Mouse (Mus musculus): Measurements from ENCODE around the gene Bglap. TPM values are rescaled to one million over a fixed set of nuclear protein-coding genes. Genes with fewer than 3 reads are reported as not detected.
"Not testable (repeated sequence)": the region's sequence is repeated elsewhere in the genome, so short reads cannot be mapped to it uniquely, and the experiment has no call there.

The Bglap gene
- not detected in 2 replicates for polyA plus RNA-seq (2016; fragmentation: Nextera tagmentation; extraction: Ambion mirVana)

DNA sequence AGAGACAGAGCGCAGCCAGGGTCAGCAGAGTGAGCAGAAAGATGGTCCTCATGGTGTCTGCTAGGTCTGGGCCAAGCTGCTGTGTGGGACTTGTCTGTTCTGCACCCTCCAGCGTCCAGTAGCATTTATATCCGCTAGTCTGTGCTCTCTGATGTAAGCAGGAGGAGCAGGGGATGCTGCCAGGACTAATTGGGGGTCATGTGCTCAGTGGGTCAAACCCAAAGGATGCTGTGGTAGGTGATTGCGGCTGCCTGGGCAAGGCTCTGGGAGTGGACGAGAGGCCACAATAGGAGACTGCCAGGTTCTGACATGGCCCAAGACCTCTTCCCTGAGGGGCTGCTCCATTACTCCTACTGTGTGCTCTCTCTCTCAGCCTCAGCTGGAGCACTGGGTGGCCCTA lies at the start of gene Bglap:
Gene Bglap, minus strand, starts transcription at position 101 of the 400 bp plus-strand sequence.
- Histone ChIP-seq H3K4me2 (no peak within 1 kb of the TSS), H3K9me3 (no peaks in the 10 kb centered on the region), H3K36me3 (replicated peaks) (no peaks in the 10 kb centered on the region), H3K27ac (no peak within 1 kb of the TSS), H3K4me1 (peaks cover 8% of the 10 kb centered on the region), H3K27me3 (no peaks in the 10 kb centered on the region), H3K4me3 (replicated peaks) (no peak within 1 kb of the TSS), H3K9ac (no peak within 1 kb of the TSS)
- WGBS = 81% methylated on average over 5 of the region's 5 CpGs
- no peak for ATAC-seq (ENCODE audit: low FRiP score)

DNA sequence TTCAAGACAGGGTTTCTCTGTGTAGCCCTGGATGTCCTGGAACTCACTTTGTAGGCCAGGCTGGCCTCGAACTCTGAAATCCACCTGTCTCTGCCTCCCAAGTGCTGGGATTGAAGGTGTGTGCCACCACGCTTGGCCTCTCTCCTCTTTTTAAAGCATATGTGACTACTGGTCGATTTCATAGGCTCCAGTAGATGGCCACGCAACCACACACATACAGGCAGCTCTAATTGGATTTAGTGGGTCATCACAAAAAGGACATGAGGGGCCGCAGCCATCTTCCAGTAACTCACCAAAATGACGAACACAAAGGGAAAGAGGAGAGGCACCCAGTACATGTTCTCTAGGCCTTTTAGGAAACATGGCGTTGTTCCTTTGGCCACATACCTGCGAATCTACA lies 44.4 kb upstream of the Bglap start:
- H3K27ac ChIP-seq; ATAC-seq (ENCODE audit: low FRiP score); H3K27me3 ChIP-seq; H3K4me2 ChIP-seq; H3K36me3 ChIP-seq (replicated peaks); H3K4me3 ChIP-seq (replicated peaks); H3K9ac ChIP-seq; H3K9me3 ChIP-seq: not testable (repeated sequence)
- WGBS = 76% methylated on average over 8 of the region's 8 CpGs
- peaks cover 11% of the 10 kb centered on the region for H3K4me1 ChIP-seq

DNA sequence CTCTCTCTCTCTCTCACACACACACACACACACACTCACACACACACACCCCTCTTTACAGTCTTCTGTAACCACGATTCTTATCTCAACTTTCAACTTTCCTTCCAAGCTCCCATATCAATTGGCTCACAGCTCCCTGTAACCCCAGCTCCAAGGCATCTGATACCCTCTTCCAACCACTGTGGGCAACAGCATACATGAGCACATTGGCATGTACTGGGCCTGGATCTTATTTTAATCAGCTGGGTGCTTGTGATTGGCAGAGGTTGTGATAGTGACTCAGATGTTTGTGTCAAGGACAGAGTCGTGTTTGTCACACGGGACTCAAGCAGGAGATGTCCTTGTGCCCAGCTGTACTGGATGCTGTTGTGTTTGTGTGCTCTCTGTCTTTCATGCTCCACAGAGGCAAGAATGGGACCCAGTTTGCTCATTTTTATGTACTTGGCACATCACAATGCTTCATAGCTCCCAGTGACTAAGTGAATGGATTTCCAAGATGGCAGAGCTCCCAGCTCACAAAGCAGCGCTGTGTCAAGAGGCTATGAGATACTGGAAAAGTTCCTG lies 43.2 kb upstream of the Bglap start:
- no peak for ATAC-seq (ENCODE audit: low FRiP score)
- Histone ChIP-seq H3K36me3 (replicated peaks) (no peaks in the 10 kb centered on the region), H3K27me3 (no peaks in the 10 kb centered on the region), H3K9me3 (no peaks in the 10 kb centered on the region), H3K27ac (no peak overlapping the region), H3K4me1 (peaks cover 19% of the 10 kb centered on the region), H3K9ac (no peak overlapping the region), H3K4me2 (no peak overlapping the region), H3K4me3 (replicated peaks) (no peak overlapping the region)
- 89% methylated on average over 4 of the region's 4 CpGs for WGBS

DNA sequence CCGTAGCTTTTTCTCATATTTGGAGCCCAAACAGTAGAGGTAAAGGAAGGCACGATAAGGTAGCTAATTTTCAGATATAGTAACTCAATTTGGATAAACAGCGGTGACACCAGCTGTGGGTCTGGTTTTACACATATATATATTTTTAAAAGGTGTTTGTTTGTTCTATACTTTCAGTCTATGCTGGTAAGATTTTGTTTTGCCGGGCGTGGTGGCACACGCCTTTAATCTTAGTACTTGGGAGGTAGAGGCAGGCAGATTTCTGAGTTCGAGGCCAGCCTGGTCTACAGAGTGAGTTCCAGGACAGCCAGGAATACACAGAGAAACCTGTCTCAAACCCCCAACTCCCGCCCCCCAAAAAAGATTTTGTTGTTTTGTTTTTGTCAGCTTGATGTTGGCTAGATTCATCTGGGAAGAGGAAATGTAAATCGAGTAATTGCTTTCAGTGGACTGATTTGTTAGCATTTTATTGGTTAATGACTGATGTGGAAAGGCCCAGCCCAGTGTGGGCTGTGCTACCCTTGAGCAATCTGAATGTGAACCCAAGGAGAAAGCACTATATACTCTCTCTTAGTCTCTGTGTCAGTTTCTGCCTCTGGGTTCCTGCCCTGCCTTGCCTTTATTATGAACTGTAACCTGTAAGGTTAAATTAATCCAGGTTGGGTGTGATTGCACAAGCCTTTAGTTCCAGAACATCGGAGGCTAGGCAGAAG lies 41.6 kb upstream of the Bglap start:
- ATAC-seq (ENCODE audit: low FRiP score) = no peak
- Histone ChIP-seq H3K4me2 (peak overlapping the region; percentile 96; the same call in 1 of the 2 replicates), H3K27me3 (no peaks in the 10 kb centered on the region), H3K4me3 (replicated peaks) (no peak overlapping the region), H3K27ac (no peak overlapping the region), H3K9me3 (no peaks in the 10 kb centered on the region), H3K36me3 (replicated peaks) (peaks cover 7% of the 10 kb centered on the region), H3K4me1 (peaks cover 25% of the 10 kb centered on the region), H3K9ac (no peak overlapping the region)
- 89% methylated on average over 10 of the region's 10 CpGs for WGBS

DNA sequence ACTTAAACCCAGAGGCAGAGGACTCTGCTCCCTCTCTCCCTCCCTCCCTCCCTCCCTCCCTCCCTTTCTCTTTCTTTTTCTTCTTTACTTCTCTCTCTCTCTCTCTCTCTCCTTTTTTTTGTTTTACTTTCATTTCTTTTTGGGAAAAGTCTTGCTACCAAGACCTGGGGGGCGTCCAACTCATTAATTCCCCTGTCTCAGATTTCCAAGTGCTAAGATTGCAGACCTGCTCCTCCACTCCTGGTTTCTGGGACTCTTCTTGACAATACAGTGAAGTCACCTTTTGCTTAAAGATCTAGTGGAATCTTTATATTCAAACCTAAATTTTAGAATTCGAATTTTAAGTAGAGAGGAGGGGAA lies 41.0 kb upstream of the Bglap start:
- Histone ChIP-seq H3K4me3 (replicated peaks) (peak overlapping the region; percentile 80; the same call in 1 of the 2 replicates), H3K27me3 (no peaks in the 10 kb centered on the region), H3K27ac (no peak overlapping the region), H3K9ac (no peak overlapping the region), H3K4me1 (peaks cover 25% of the 10 kb centered on the region), H3K9me3 (no peaks in the 10 kb centered on the region), H3K36me3 (replicated peaks) (peaks cover 13% of the 10 kb centered on the region), H3K4me2 (peak overlapping the region; percentile 96)
- ATAC-seq (ENCODE audit: low FRiP score) = peak; percentile 18; the same call in 1 of the 2 replicates
- WGBS = 4% methylated on average over 2 of the region's 2 CpGs

DNA sequence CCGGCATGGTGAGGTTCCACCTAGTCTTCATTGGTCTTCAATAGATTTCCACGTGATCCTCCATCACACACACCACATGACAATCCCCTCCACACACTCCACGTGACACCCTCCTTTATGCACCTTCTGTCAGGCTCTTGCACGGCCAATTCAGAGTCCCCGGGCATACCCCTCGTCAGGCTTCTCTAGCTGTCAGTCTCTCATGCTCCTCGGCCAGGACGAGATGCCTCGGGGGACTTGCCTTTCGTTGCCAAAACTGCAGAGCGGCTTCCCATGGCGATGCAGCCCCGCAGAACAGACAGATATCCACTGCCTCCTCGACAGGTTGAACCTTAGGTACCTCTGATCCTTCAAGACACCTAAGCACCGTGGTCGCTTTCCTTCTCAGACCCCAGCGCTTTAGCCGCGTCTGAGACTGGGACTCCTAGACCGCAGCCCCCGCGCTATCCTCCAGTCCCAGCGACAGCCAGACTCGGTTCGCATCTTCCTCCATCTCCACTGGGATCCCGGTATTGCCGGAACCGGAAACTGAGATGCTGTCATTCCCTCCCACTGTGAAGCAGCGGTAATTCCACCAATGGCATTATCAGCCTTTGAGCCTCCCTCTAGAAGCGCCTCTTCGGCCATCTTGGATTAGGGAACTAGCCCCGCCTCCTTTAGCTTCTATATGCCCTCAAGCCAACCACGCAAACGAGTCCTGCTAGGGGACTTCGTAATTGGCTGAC lies 40.5 kb upstream of the Bglap start, which contains the start of gene Slc25a44:
Gene Slc25a44, minus strand, starts transcription at position 535 of the 725 bp plus-strand sequence.
- H3K36me3 ChIP-seq (replicated peaks) = peaks cover 18% of the 10 kb centered on the region
- peak; percentile 97 for ATAC-seq (ENCODE audit: low FRiP score)
- 1% methylated on average over 35 of the region's 35 CpGs for WGBS

DNA sequence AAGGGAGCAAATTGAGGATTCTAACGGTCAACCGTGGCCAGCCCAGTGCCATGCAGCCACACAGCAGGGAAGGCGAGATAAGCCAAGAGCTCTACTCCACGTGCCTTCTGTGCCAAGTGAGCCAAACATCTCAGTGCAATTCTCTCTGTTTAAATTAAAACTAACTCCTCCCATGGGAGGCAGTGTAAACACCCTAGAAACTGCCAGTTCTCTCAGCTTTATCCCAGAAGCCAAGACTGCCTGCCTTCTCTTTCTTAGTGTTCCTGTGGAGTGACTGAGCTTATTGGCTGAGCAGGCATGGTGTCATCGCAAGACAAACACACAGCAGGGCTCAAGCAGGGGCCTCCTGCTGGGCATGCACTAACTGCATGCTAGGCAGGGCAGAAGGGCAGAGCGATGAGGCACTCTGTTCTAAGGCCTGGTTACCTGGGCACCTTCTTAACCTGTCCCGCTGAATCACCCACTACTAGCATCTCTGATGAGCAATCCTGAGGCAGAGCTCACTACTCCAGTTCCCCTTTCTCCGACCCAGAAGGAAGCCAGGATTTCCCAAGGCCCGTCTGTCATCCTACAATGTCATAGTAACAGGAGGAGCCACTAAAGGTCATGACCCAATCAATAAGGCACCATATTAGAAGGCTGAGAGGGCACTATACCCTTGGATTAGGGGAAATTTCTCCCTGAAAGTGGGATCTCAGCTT lies 37.9 kb upstream of the Bglap start:
- H3K27me3 ChIP-seq = no peaks in the 10 kb centered on the region
- 38% methylated on average over 9 of the region's 9 CpGs for WGBS
- H3K36me3 ChIP-seq (replicated peaks) = peaks cover 40% of the 10 kb centered on the region
- 0 out of 2 replicates have a peak overlapping the region, but pooled peaks have one; percentile 29 for H3K9ac ChIP-seq
- H3K4me2 ChIP-seq = no peak overlapping the region; the same call in 1 of the 2 replicates
- no peaks in the 10 kb centered on the region for H3K9me3 ChIP-seq
- no peak for ATAC-seq (ENCODE audit: low FRiP score)
- H3K27ac ChIP-seq = no peak overlapping the region
- no peak overlapping the region for H3K4me3 ChIP-seq (replicated peaks)
- H3K4me1 ChIP-seq = peaks cover 25% of the 10 kb centered on the region

More for the DNA sequence above, 40.5 kb upstream of the Bglap start, which contains the start of gene Slc25a44:
- Histone ChIP-seq H3K9ac (peak within 1 kb of the TSS; percentile 74), H3K27ac (peak within 1 kb of the TSS; percentile 53; the same call in 1 of the 2 replicates), H3K27me3 (no peaks in the 10 kb centered on the region), H3K4me1 (peaks cover 25% of the 10 kb centered on the region), H3K4me2 (peak within 1 kb of the TSS; percentile 96), H3K9me3 (no peaks in the 10 kb centered on the region), H3K4me3 (replicated peaks) (peak within 1 kb of the TSS; percentile 80)

DNA sequence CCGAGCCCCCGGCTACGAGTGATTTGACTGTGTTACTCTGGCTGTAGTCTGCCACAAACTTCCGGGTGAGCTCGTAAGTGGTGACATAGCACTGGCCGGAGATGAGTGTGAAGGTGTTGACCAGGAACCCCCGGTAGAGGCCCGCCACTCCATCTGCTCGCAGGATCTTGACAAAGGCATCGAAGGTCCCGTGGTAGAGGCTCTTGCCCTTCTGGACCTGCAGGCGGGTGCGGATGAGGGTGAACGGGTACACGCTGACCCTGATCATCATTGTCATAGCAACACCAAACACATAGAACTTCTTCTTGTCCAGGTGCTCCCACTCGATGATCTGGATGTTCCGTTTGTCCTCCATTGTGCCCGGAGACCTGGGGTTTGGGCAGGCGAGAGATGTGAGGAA lies 36.5 kb upstream of the Bglap start:
- ATAC-seq (ENCODE audit: low FRiP score) = no peak

DNA sequence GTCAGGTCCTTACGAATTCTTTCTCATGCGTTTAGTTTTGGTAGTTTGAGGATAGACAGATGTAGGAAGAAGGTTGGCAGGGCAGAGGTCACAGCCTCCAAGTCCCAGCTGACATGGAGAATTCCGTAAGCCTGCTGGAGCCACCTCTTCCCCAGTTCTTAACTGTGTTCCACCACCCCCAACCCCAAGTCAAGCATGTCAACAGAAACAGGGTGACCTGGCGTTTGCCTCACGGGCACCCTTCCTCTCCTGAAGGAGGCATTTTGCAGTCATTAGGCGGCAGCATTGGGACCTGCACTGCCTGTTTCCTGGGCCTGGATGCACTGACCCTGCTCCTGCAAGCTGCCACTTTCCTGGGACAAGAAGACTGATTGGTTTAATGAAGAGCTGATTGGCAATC lies 33.8 kb upstream of the Bglap start:
- peaks cover 75% of the 10 kb centered on the region for H3K36me3 ChIP-seq (replicated peaks)

More for the DNA sequence above, 36.5 kb upstream of the Bglap start:
- Histone ChIP-seq H3K36me3 (replicated peaks) (peaks cover 54% of the 10 kb centered on the region), H3K27ac (no peak overlapping the region), H3K4me3 (replicated peaks) (no peak overlapping the region), H3K27me3 (no peaks in the 10 kb centered on the region), H3K4me2 (no peak overlapping the region), H3K4me1 (peaks cover 25% of the 10 kb centered on the region), H3K9ac (no peak overlapping the region), H3K9me3 (no peaks in the 10 kb centered on the region)
- 97% methylated on average over 19 of the region's 19 CpGs for WGBS

DNA sequence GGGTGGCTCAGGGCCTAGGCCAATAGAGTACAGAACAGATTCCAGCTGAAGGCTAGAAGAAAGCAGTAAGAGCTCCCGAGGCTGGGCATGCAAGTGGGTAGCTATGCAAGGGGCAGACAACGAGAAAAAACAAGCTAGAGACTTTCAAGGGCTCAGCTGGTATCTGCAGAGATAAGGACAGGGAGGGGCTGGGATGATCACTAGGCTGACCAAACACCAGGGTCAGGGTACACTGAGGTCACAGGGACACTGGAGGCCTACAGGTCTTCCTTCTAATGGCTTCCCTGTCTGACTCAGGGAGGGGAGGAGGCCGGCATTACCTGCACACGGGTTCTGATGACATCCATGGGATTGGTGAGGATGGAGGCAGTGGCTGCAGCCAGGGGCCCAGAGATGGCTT lies 31.4 kb upstream of the Bglap start:
- no peak for ATAC-seq (ENCODE audit: low FRiP score)
- Histone ChIP-seq H3K27ac (no peak overlapping the region), H3K27me3 (no peaks in the 10 kb centered on the region), H3K4me3 (replicated peaks) (no peak overlapping the region), H3K9me3 (no peaks in the 10 kb centered on the region), H3K36me3 (replicated peaks) (peaks cover 84% of the 10 kb centered on the region), H3K4me1 (peaks cover 3% of the 10 kb centered on the region), H3K9ac (no peak overlapping the region), H3K4me2 (no peak overlapping the region)
- WGBS = 92% methylated on average over 4 of the region's 4 CpGs

More for the DNA sequence above, 33.8 kb upstream of the Bglap start:
- WGBS = 92% methylated on average over 6 of the region's 6 CpGs
- H3K4me1 ChIP-seq = peaks cover 10% of the 10 kb centered on the region; the same call in 1 of the 2 replicates
- H3K27ac ChIP-seq = no peak overlapping the region
- H3K9me3 ChIP-seq = no peaks in the 10 kb centered on the region
- no peak overlapping the region for H3K4me3 ChIP-seq (replicated peaks)
- H3K27me3 ChIP-seq = no peaks in the 10 kb centered on the region
- ATAC-seq (ENCODE audit: low FRiP score) = no peak
- H3K9ac ChIP-seq = no peak overlapping the region
- no peak overlapping the region for H3K4me2 ChIP-seq

DNA sequence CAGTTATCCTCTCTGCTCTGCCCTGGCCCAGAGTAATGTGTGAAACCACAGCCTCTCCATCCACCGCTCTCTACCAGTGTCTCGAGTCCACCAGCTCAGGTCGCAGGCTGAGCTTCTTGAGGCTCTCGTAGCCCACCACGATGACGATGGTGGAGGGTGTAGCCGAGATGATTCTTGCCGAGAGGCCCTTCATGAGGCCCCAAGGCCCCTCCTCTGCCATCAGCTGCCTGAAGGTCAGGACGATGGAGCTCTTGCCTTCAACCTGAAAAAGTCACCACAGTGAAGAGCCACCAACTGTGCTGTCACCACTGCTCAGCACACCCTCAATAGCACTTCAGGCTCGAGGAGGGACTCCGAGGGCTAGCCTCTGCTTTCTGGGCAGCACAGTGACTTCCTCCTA lies 28.4 kb upstream of the Bglap start:
- Histone ChIP-seq H3K9ac (no peak overlapping the region), H3K27ac (no peak overlapping the region), H3K27me3 (no peaks in the 10 kb centered on the region), H3K36me3 (replicated peaks) (peaks cover 55% of the 10 kb centered on the region), H3K4me3 (replicated peaks) (no peak overlapping the region), H3K9me3 (no peaks in the 10 kb centered on the region), H3K4me2 (no peak overlapping the region), H3K4me1 (peaks cover 23% of the 10 kb centered on the region)
- 94% methylated on average over 11 of the region's 11 CpGs for WGBS
- ATAC-seq (ENCODE audit: low FRiP score) = no peak

DNA sequence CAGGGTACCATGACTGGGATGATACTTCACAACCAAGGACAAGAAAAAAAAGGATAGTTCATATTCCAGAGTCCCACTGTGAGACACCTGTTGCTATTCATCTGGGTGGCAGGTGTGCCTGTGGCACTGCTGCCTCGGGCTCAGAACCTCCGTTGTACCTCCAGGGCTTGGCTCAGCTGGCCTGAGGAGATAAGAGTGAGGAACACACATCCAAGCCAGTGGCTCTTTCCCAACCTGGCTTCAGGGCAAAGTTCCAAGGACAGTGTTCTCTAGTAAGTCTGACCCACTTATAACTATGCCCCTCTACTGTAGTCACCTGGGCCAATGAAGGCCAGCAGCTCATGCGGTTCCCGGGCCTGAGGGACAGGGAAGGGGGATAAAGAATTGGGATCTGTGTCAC lies 27.4 kb upstream of the Bglap start:
- no peak overlapping the region for H3K4me3 ChIP-seq (replicated peaks)
- no peaks in the 10 kb centered on the region for H3K9me3 ChIP-seq
- 93% methylated on average over 4 of the region's 4 CpGs for WGBS
- H3K36me3 ChIP-seq (replicated peaks) = peaks cover 48% of the 10 kb centered on the region
- H3K4me2 ChIP-seq = no peak overlapping the region
- no peak overlapping the region for H3K27ac ChIP-seq
- peaks cover 28% of the 10 kb centered on the region for H3K4me1 ChIP-seq
- H3K27me3 ChIP-seq = no peaks in the 10 kb centered on the region
- H3K9ac ChIP-seq = no peak overlapping the region
- ATAC-seq (ENCODE audit: low FRiP score) = no peak

Measured in forebrain, embryonic 12.5 days (tissue).